Mouse (Mus musculus): ENCODE measurements around the gene Acsbg1. TPM values are rescaled to one million over a fixed set of nuclear protein-coding genes. Genes with fewer than 3 reads are reported as not detected.
"Not testable (repeated sequence)": the region's sequence is repeated elsewhere in the genome, so short reads cannot be mapped to it uniquely, and the experiment has no call there.

Gene Acsbg1
- 100 to 1,000 TPM; 105 to 213 TPM for total RNA-seq (2021)
- long read RNA-seq, experiment 1, transcript Acsbg1-201 (14 exons, 2,880 nt), result major isoform, 238 of 303 reads
- long read RNA-seq, experiment 1, partial matches to known transcripts, result 47 of 303 reads
- long read RNA-seq, experiment 1, other reads (novel, unspliced or antisense), result 18 of 303 reads
- long read RNA-seq, experiment 2, transcript Acsbg1-201 (14 exons, 2,880 nt), result major isoform, 118 of 140 reads
- long read RNA-seq, experiment 2, partial matches to known transcripts, result 15 of 140 reads
- long read RNA-seq, experiment 2, other reads (novel, unspliced or antisense), result 7 of 140 reads

GRCm38 (mm10) chr9:54661605-54662377 is at the start of gene Acsbg1:
Gene Acsbg1, minus strand, starts transcription at chr9:54661870.
- peak; percentile 59 to 79 for DNase-seq

- no peak for DNase-seq
Observed at GRCm38 (mm10) chr9:54708085-54708484, 46.4 kb upstream of the Acsbg1 start.

GRCm38 (mm10) chr9:54707288-54707999 is 45.8 kb upstream of the Acsbg1 start:
- DNase-seq, result no peak

GRCm38 (mm10) chr9:54705561-54705960 is 43.9 kb upstream of the Acsbg1 start:
- DNase-seq, result no peak

- DNase-seq, result no peak
Observed at GRCm38 (mm10) chr9:54704361-54704760, 42.7 kb upstream of the Acsbg1 start.

GRCm38 (mm10) chr9:54702581-54702980 is 40.9 kb upstream of the Acsbg1 start:
- no peak for DNase-seq

- DNase-seq, result no peak
Observed at GRCm38 (mm10) chr9:54700746-54701145, 39.1 kb upstream of the Acsbg1 start.

GRCm38 (mm10) chr9:54700174-54700475 is 38.5 kb upstream of the Acsbg1 start:
- no peak for DNase-seq

- DNase-seq, result peak; percentile 89 to 90
Observed at GRCm38 (mm10) chr9:54699345-54700173, 37.9 kb upstream of the Acsbg1 start.

GRCm38 (mm10) chr9:54699087-54699344 is 37.3 kb upstream of the Acsbg1 start:
- no peak for DNase-seq

- no peak for DNase-seq
Observed at GRCm38 (mm10) chr9:54698318-54699086, 36.8 kb upstream of the Acsbg1 start, which contains the start of gene Dnaja4. Gene Dnaja4, plus strand, starts transcription at chr9:54698873.

GRCm38 (mm10) chr9:54691241-54691805 is 29.7 kb upstream of the Acsbg1 start:
- peak; percentile 57 to 59 for DNase-seq

GRCm38 (mm10) chr9:54690697-54691096 is 29.0 kb upstream of the Acsbg1 start:
- not testable (repeated sequence) for DNase-seq

- no peak for DNase-seq
Observed at GRCm38 (mm10) chr9:54689446-54689845, 27.8 kb upstream of the Acsbg1 start.

GRCm38 (mm10) chr9:54687246-54688236 is 25.9 kb upstream of the Acsbg1 start:
- DNase-seq, result no peak

- no peak for DNase-seq
Observed at GRCm38 (mm10) chr9:54683814-54684605, 22.3 kb upstream of the Acsbg1 start.

- DNase-seq, result no peak
Observed at GRCm38 (mm10) chr9:54682846-54683245, 21.2 kb upstream of the Acsbg1 start.

- DNase-seq, result peak; percentile 81 to 85
Observed at GRCm38 (mm10) chr9:54676531-54676986, 14.9 kb upstream of the Acsbg1 start.

GRCm38 (mm10) chr9:54673887-54674286 is 12.2 kb upstream of the Acsbg1 start:
- DNase-seq, result no peak
